Mouse (Mus musculus): ENCODE results near the gene Dlg1. TPM values are rescaled to one million over a fixed set of nuclear protein-coding genes. Genes with fewer than 3 reads are reported as not detected.

Dlg1 gene
- total RNA-seq, 1 experiment, result 70.3 TPM

DNA sequence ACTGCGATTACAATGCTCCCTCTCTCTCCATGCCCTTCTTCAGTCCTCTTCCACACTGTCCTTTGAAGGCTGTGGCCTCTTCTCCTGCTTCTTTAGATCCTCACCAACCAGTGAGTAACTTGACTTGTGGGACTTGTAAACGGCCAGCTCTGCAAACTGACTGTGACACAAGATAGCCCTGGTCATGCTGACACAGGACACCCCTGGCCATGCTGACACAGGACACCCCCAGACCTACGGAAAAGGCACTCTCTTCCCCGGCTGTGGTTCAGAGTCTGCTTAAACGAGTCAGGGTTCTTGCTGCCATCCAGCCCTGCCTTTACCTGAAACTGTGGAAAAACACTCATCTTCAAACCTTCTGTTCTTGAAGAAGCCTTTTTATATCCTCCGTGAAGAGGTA lies 36.9 kb upstream of the Dlg1 start:
- TF ChIP-seq ZNF384 (IDR thresholded peaks at IDR 0.05; ENCODE audit: low read depth, low read length) (no peak), HCFC1 (IDR thresholded peaks at IDR 0.05; ENCODE audit: borderline replicate concordance, insufficient read depth, low read length) (no peak), MAFK (IDR thresholded peaks at IDR 0.05; ENCODE audit: insufficient read depth, low read depth, low read length) (no peak), ZC3H11A (IDR thresholded peaks at IDR 0.05; ENCODE audit: borderline replicate concordance, low read depth, low read length) (no peak), CHD2 (IDR thresholded peaks at IDR 0.05; ENCODE audit: low read depth, low read length) (no peak)
- Histone ChIP-seq H3K4me1 (ENCODE audit: control insufficient read depth in 2 of 2, insufficient read depth in 2 of 2, low read length in 2 of 2, poor library complexity in 1 of 2) (no peaks in the 10 kb centered on the region), H3K36me3 (ENCODE audit: control insufficient read depth, insufficient read depth, low read length, poor library complexity, severe bottlenecking) (no peaks in the 10 kb centered on the region), H3K4me3 (ENCODE audit: insufficient read depth in 1 of 2, low read depth in 1 of 2, low read length in 2 of 2, poor library complexity in 1 of 2, severe bottlenecking in 1 of 2) (no peak overlapping the region), H3K9ac (ENCODE audit: insufficient read depth, low read depth, low read length, poor library complexity, severe bottlenecking) (no peak overlapping the region), H3K9me3 (ENCODE audit: control insufficient read depth, insufficient read depth, low read depth, low read length) (no peaks in the 10 kb centered on the region), H3K27ac (ENCODE audit: insufficient read depth, low read depth, low read length, poor library complexity, severe bottlenecking) (no peak overlapping the region)
- in situ Hi-C loops (cut with MboI; ENCODE audit: low sequenced_read_pairs in 2 of 2, unreplicated experiment in 2 of 2), result no loop called here
- DNase-seq (ENCODE audit: low read depth, low spot score), result no peak

DNA sequence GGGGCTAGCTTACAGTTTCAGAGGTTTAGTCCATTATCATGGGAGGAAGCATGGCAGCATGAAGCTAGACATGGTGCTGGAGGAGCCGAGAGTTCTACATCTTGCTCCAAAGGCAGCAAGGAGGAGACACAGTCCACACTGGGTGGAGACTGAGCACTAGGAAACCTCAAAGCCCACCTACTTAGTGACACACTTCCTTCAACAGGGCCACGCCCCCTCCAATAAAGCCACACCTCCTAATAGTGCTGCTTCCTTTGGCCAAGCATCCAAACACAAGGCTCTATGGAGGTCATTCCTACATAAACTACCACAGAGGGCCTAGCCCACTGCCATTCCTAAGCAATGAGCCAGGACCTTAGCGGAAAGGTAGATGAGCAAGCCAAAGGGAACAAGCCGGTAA lies 32.9 kb upstream of the Dlg1 start:
- in situ Hi-C loops (cut with MboI; ENCODE audit: low sequenced_read_pairs in 2 of 2, unreplicated experiment in 2 of 2), result no loop called here
- peak overlapping the region; percentile 51 to 64; a peak in 3 of 4 replicates for H3K4me3 ChIP-seq (ENCODE audit: insufficient read depth in 1 of 2, low read depth in 1 of 2, low read length in 2 of 2, poor library complexity in 1 of 2, severe bottlenecking in 1 of 2)
- no peak for DNase-seq (ENCODE audit: low read depth, low spot score)
- no peak overlapping the region for H3K27ac ChIP-seq (ENCODE audit: insufficient read depth, low read depth, low read length, poor library complexity, severe bottlenecking)
- TF ChIP-seq ZC3H11A (IDR thresholded peaks at IDR 0.05; ENCODE audit: borderline replicate concordance, low read depth, low read length) (no peak), MAFK (IDR thresholded peaks at IDR 0.05; ENCODE audit: insufficient read depth, low read depth, low read length) (no peak), CHD2 (IDR thresholded peaks at IDR 0.05; ENCODE audit: low read depth, low read length) (no peak), HCFC1 (IDR thresholded peaks at IDR 0.05; ENCODE audit: borderline replicate concordance, insufficient read depth, low read length) (no peak), ZNF384 (IDR thresholded peaks at IDR 0.05; ENCODE audit: low read depth, low read length) (no peak)
- H3K9me3 ChIP-seq (ENCODE audit: control insufficient read depth, insufficient read depth, low read depth, low read length), result no peaks in the 10 kb centered on the region
- no peaks in the 10 kb centered on the region; a peak in 1 of 4 replicates for H3K4me1 ChIP-seq (ENCODE audit: control insufficient read depth in 2 of 2, insufficient read depth in 2 of 2, low read length in 2 of 2, poor library complexity in 1 of 2)
- H3K9ac ChIP-seq (ENCODE audit: insufficient read depth, low read depth, low read length, poor library complexity, severe bottlenecking), result no peak overlapping the region
- no peaks in the 10 kb centered on the region for H3K36me3 ChIP-seq (ENCODE audit: control insufficient read depth, insufficient read depth, low read length, poor library complexity, severe bottlenecking)

DNA sequence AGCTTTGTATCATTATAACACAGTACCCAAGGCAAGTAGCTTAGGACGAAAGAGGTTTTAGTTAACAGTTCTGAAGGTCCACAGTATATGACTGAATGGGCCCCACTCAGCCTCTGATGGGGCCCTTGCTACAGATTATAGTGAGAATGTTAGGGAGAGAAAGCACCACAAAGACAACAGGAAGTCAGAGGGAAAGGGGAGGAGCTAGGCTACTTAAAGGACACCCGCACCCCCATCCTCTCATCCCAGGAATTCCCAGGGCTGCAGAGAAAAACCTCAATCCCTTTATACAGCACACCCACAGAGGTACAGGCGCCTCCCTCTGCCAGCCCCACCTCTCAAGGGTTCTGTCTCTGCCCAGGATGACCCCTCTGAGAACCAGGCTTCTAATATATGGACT lies 32.2 kb upstream of the Dlg1 start:
- in situ Hi-C loops (cut with MboI; ENCODE audit: low sequenced_read_pairs in 2 of 2, unreplicated experiment in 2 of 2), result no loop called here
- no peak for TF ChIP-seq ZC3H11A (IDR thresholded peaks at IDR 0.05; ENCODE audit: borderline replicate concordance, low read depth, low read length)
- TF ChIP-seq HCFC1 (IDR thresholded peaks at IDR 0.05; ENCODE audit: borderline replicate concordance, insufficient read depth, low read length), result no peak
- no peak for TF ChIP-seq MAFK (IDR thresholded peaks at IDR 0.05; ENCODE audit: insufficient read depth, low read depth, low read length)
- TF ChIP-seq CHD2 (IDR thresholded peaks at IDR 0.05; ENCODE audit: low read depth, low read length), result no peak
- TF ChIP-seq ZNF384 (IDR thresholded peaks at IDR 0.05; ENCODE audit: low read depth, low read length), result no peak

DNA sequence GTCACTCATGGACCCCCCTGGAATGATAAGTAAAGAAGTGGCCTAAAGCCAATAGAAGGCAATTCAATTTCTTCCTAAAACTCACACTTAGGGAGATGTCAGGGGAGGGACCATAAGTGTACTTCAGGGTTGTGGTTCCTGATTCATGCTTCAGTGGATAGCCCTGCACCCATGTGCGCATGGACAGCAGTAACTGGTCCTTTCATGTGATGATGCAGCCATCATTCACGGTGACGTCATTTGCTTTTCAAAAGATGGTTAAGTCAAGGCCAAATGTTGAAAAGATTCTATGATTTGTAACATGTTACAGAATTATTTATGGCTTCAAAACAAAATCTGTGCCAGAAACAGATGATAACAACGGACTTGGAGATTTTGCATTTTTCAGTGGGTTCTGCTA lies 28.9 kb upstream of the Dlg1 start:
- no peak for DNase-seq (ENCODE audit: low read depth, low spot score)
- no peak overlapping the region for H3K4me3 ChIP-seq (ENCODE audit: insufficient read depth in 1 of 2, low read depth in 1 of 2, low read length in 2 of 2, poor library complexity in 1 of 2, severe bottlenecking in 1 of 2)
- no peak overlapping the region for H3K27ac ChIP-seq (ENCODE audit: insufficient read depth, low read depth, low read length, poor library complexity, severe bottlenecking)
- H3K9ac ChIP-seq (ENCODE audit: insufficient read depth, low read depth, low read length, poor library complexity, severe bottlenecking), result no peak overlapping the region
- H3K4me1 ChIP-seq (ENCODE audit: control insufficient read depth in 2 of 2, insufficient read depth in 2 of 2, low read length in 2 of 2, poor library complexity in 1 of 2), result no peaks in the 10 kb centered on the region; a peak in 1 of 4 replicates
- in situ Hi-C loops (cut with MboI; ENCODE audit: low sequenced_read_pairs in 2 of 2, unreplicated experiment in 2 of 2), result no loop called here
- H3K36me3 ChIP-seq (ENCODE audit: control insufficient read depth, insufficient read depth, low read length, poor library complexity, severe bottlenecking), result no peaks in the 10 kb centered on the region
- TF ChIP-seq CHD2 (IDR thresholded peaks at IDR 0.05; ENCODE audit: low read depth, low read length) (no peak), HCFC1 (IDR thresholded peaks at IDR 0.05; ENCODE audit: borderline replicate concordance, insufficient read depth, low read length) (no peak), MAFK (IDR thresholded peaks at IDR 0.05; ENCODE audit: insufficient read depth, low read depth, low read length) (no peak), ZNF384 (IDR thresholded peaks at IDR 0.05; ENCODE audit: low read depth, low read length) (no peak), ZC3H11A (IDR thresholded peaks at IDR 0.05; ENCODE audit: borderline replicate concordance, low read depth, low read length) (no peak)
- H3K9me3 ChIP-seq (ENCODE audit: control insufficient read depth, insufficient read depth, low read depth, low read length), result no peaks in the 10 kb centered on the region

More for the DNA sequence above, 32.2 kb upstream of the Dlg1 start:
- Histone ChIP-seq H3K27ac (ENCODE audit: insufficient read depth, low read depth, low read length, poor library complexity, severe bottlenecking) (no peak overlapping the region), H3K4me3 (ENCODE audit: insufficient read depth in 1 of 2, low read depth in 1 of 2, low read length in 2 of 2, poor library complexity in 1 of 2, severe bottlenecking in 1 of 2) (peak overlapping the region in 1 of 2 experiments; percentile 64; a peak in 2 of 4 replicates), H3K9me3 (ENCODE audit: control insufficient read depth, insufficient read depth, low read depth, low read length) (no peaks in the 10 kb centered on the region), H3K4me1 (ENCODE audit: control insufficient read depth in 2 of 2, insufficient read depth in 2 of 2, low read length in 2 of 2, poor library complexity in 1 of 2) (no peaks in the 10 kb centered on the region; a peak in 1 of 4 replicates), H3K36me3 (ENCODE audit: control insufficient read depth, insufficient read depth, low read length, poor library complexity, severe bottlenecking) (no peaks in the 10 kb centered on the region), H3K9ac (ENCODE audit: insufficient read depth, low read depth, low read length, poor library complexity, severe bottlenecking) (no peak overlapping the region)
- DNase-seq (ENCODE audit: low read depth, low spot score), result no peak

DNA sequence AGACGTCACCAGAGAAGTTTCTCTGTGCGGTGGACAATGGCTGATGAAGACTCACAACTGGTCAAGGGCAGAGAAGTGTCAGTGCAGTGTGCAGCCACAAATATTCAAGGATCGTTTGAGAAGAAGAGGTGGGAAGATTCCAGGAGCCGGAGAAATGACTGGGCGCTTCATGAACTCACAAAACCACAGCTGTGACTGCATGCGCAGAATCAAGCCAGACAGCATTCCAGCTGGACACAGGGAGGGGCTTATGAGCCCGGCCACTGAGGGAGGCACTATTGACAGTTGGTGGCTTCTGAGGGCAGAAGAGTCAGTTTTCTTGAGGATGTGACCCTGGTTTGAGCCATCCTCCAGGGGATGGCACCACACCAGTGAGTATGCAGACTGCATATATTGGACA lies 24.9 kb upstream of the Dlg1 start:
- no peak overlapping the region for H3K27ac ChIP-seq (ENCODE audit: insufficient read depth, low read depth, low read length, poor library complexity, severe bottlenecking)
- in situ Hi-C loops (cut with MboI; ENCODE audit: low sequenced_read_pairs in 2 of 2, unreplicated experiment in 2 of 2), result no loop called here
- DNase-seq (ENCODE audit: low read depth, low spot score), result no peak
- H3K4me3 ChIP-seq (ENCODE audit: insufficient read depth in 1 of 2, low read depth in 1 of 2, low read length in 2 of 2, poor library complexity in 1 of 2, severe bottlenecking in 1 of 2), result no peak overlapping the region
- H3K4me1 ChIP-seq (ENCODE audit: control insufficient read depth in 2 of 2, insufficient read depth in 2 of 2, low read length in 2 of 2, poor library complexity in 1 of 2), result no peaks in the 10 kb centered on the region
- no peaks in the 10 kb centered on the region for H3K9me3 ChIP-seq (ENCODE audit: control insufficient read depth, insufficient read depth, low read depth, low read length)
- H3K36me3 ChIP-seq (ENCODE audit: control insufficient read depth, insufficient read depth, low read length, poor library complexity, severe bottlenecking), result no peaks in the 10 kb centered on the region
- TF ChIP-seq ZNF384 (IDR thresholded peaks at IDR 0.05; ENCODE audit: low read depth, low read length) (no peak), ZC3H11A (IDR thresholded peaks at IDR 0.05; ENCODE audit: borderline replicate concordance, low read depth, low read length) (no peak)
- no peak overlapping the region for H3K9ac ChIP-seq (ENCODE audit: insufficient read depth, low read depth, low read length, poor library complexity, severe bottlenecking)

All from ES-E14 (cell line).